Mouse (Mus musculus): Measurements from ENCODE around the gene Prickle2.

Gene Prickle2

GRCm38 (mm10) chr6:92427406-92428171 is 278.4 kb downstream of the Prickle2 start:
- DNase-seq = no peak

GRCm38 (mm10) chr6:92425901-92426300 is 280.1 kb downstream of the Prickle2 start:
- no peak for DNase-seq

- no peak for DNase-seq
Observed at GRCm38 (mm10) chr6:92425476-92425875, 280.5 kb downstream of the Prickle2 start.

- no peak for DNase-seq
Observed at GRCm38 (mm10) chr6:92424991-92425390, 281.0 kb downstream of the Prickle2 start.

- DNase-seq = peak; percentile 9
Observed at GRCm38 (mm10) chr6:92422286-92422685, 283.7 kb downstream of the Prickle2 start.

GRCm38 (mm10) chr6:92420106-92420505 is 285.8 kb downstream of the Prickle2 start:
- DNase-seq = no peak

- no peak for DNase-seq
Observed at GRCm38 (mm10) chr6:92415405-92415755, 290.6 kb downstream of the Prickle2 start.

GRCm38 (mm10) chr6:92414478-92415404 is 291.2 kb downstream of the Prickle2 start:
- no peak for DNase-seq

GRCm38 (mm10) chr6:92413982-92414381 is 292.0 kb downstream of the Prickle2 start:
- DNase-seq = no peak

- DNase-seq = no peak
Observed at GRCm38 (mm10) chr6:92409788-92410187, 296.2 kb downstream of the Prickle2 start.

GRCm38 (mm10) chr6:92407259-92407658 is 298.7 kb downstream of the Prickle2 start:
- DNase-seq = no peak

- no peak for DNase-seq
Observed at GRCm38 (mm10) chr6:92405571-92405970, 300.4 kb downstream of the Prickle2 start.

GRCm38 (mm10) chr6:92397876-92398275 is 308.1 kb downstream of the Prickle2 start:
- DNase-seq = no peak

- DNase-seq = no peak
Observed at GRCm38 (mm10) chr6:92395556-92395955, 310.4 kb downstream of the Prickle2 start.

GRCm38 (mm10) chr6:92395143-92395542 is 310.8 kb downstream of the Prickle2 start:
- no peak for DNase-seq

GRCm38 (mm10) chr6:92394628-92395027 is 311.3 kb downstream of the Prickle2 start:
- no peak for DNase-seq

GRCm38 (mm10) chr6:92390321-92390720 is 315.6 kb downstream of the Prickle2 start:
- no peak for DNase-seq

- no peak for DNase-seq
Observed at GRCm38 (mm10) chr6:92388681-92389080, 317.3 kb downstream of the Prickle2 start.

- DNase-seq = no peak
Observed at GRCm38 (mm10) chr6:92383196-92383782, 322.7 kb downstream of the Prickle2 start.

GRCm38 (mm10) chr6:92381085-92381484 is 324.9 kb downstream of the Prickle2 start:
- no peak for DNase-seq

GRCm38 (mm10) chr6:92374826-92375225 is 331.1 kb downstream of the Prickle2 start:
- no peak for DNase-seq

GRCm38 (mm10) chr6:92370896-92371295 is 335.1 kb downstream of the Prickle2 start:
- no peak for DNase-seq

GRCm38 (mm10) chr6:92347278-92348028 is 358.5 kb downstream of the Prickle2 start:
- no peak for DNase-seq
